Mouse (Mus musculus): ENCODE results near the gene Gm3072. TPM values are rescaled to one million over a fixed set of nuclear protein-coding genes. Genes with fewer than 3 reads are reported as not detected.
A peak's percentile ranks its signal among the peaks of the same experiment; 100 is the strongest.
"Not testable (repeated sequence)": the region's sequence is repeated elsewhere in the genome, so short reads cannot be mapped to it uniquely, and the experiment has no call there.

Gene Gm3072
- total RNA-seq (2021): not detected
- long read RNA-seq, experiment 1: 0 reads
- long read RNA-seq, experiment 2: 0 reads

- intact Hi-C loops (cut with DNase I; ENCODE audit: low total_unique reads): not testable (repeated sequence)
Measured at GRCm38 (mm10) chr14:41624512-41624911, at the start of gene Gm3072. Gene Gm3072, minus strand, starts transcription at chr14:41624612.

GRCm38 (mm10) chr14:41648176-41648575, 23.8 kb upstream of the Gm3072 start:
- intact Hi-C loops (cut with DNase I; ENCODE audit: low total_unique reads); DNase-seq: not testable (repeated sequence)

More at GRCm38 (mm10) chr14:41624512-41624911, at the start of gene Gm3072:
- not testable (repeated sequence) for DNase-seq

GRCm38 (mm10) chr14:41646387-41646786, 22.0 kb upstream of the Gm3072 start, which contains the start of gene Gm3676:
Gene Gm3676, minus strand, starts transcription at chr14:41646487.
- DNase-seq; intact Hi-C loops (cut with DNase I; ENCODE audit: low total_unique reads): not testable (repeated sequence)

GRCm38 (mm10) chr14:41630144-41630543, 5.7 kb upstream of the Gm3072 start:
- peak; percentile 4 for DNase-seq
- intact Hi-C loops (cut with DNase I; ENCODE audit: low total_unique reads): not testable (repeated sequence)

- DNase-seq; intact Hi-C loops (cut with DNase I; ENCODE audit: low total_unique reads): not testable (repeated sequence)
Measured at GRCm38 (mm10) chr14:41622535-41622934, 1.9 kb downstream of the Gm3072 start.

- intact Hi-C loops (cut with DNase I; ENCODE audit: low total_unique reads); DNase-seq: not testable (repeated sequence)
Measured at GRCm38 (mm10) chr14:41610690-41611089, 13.7 kb downstream of the Gm3072 start.

GRCm38 (mm10) chr14:41600935-41601334, 23.5 kb downstream of the Gm3072 start:
- intact Hi-C loops (cut with DNase I; ENCODE audit: low total_unique reads): not testable (repeated sequence)
- DNase-seq: peak; percentile 2

- DNase-seq; intact Hi-C loops (cut with DNase I; ENCODE audit: low total_unique reads): not testable (repeated sequence)
Measured at GRCm38 (mm10) chr14:41586346-41586745, 38.1 kb downstream of the Gm3072 start.

GRCm38 (mm10) chr14:41572911-41573310, 51.5 kb downstream of the Gm3072 start, which contains the start of gene 1700049E17Rik2:
Gene 1700049E17Rik2, plus strand, starts transcription at chr14:41573211.
- intact Hi-C loops (cut with DNase I; ENCODE audit: low total_unique reads): not testable (repeated sequence)

More at GRCm38 (mm10) chr14:41572911-41573310, 51.5 kb downstream of the Gm3072 start, which contains the start of gene 1700049E17Rik2:
- not testable (repeated sequence) for DNase-seq

Other genes with a start within 250 kb of the Gm3072 start
- gene Gm7945, start 238.2 kb downstream of the Gm3072 start, total RNA-seq (2021): not detected
- gene Gm6482, start 216.3 kb downstream of the Gm3072 start, total RNA-seq (2021): not detected
- gene Gm7954, start 171.1 kb downstream of the Gm3072 start, total RNA-seq (2021): not detected
- not detected for gene Gm3486, start 135.1 kb downstream of the Gm3072 start, total RNA-seq (2021)
- not detected for gene Gm7970, start 69.0 kb downstream of the Gm3072 start, total RNA-seq (2021)
- gene 1700049E17Rik2, start 51.4 kb downstream of the Gm3072 start, total RNA-seq (2021): not detected
- not detected for gene Gm3676, start 21.9 kb upstream of the Gm3072 start, total RNA-seq (2021)
- not detected for gene Gm8068, start 77.3 kb upstream of the Gm3072 start, total RNA-seq (2021)
- gene Gm7929, start 126.0 kb upstream of the Gm3072 start, total RNA-seq (2021): not detected
- not detected for gene Gm47189, start 147.8 kb upstream of the Gm3072 start, total RNA-seq (2021)